Mouse (Mus musculus) kidney, embryonic 14.5 days (tissue): ENCODE measurements around the gene Cntnap1. TPM values are rescaled to one million over a fixed set of nuclear protein-coding genes. Genes with fewer than 3 reads are reported as not detected.

Experiments used
- ATAC-seq: fragments of 200-750 bp; cut with Nextera tagmentation; 2 replicates; pipeline ENCODE4 v1.8.0; 2017; ENCODE audit warnings: moderate number of reproducible peaks, mild to moderate bottlenecking, moderate TSS enrichment, moderate library complexity; ENCODE audit not compliant: low FRiP score, low TSS enrichment
- H3K27ac ChIP-seq: fragments of 300-500 bp; sonication (generic); 2 replicates; pipeline ENCODE4 v1.5.1; 2014; ENCODE audit warnings: low read depth, mild to moderate bottlenecking, low read length, moderate library complexity, mixed read lengths
- H3K27me3 ChIP-seq: fragments of 300-500 bp; sonication (generic); 2 replicates; pipeline ENCODE4 v1.6.1; 2014; ENCODE audit warnings: mild to moderate bottlenecking, low read length; ENCODE audit not compliant: control insufficient read depth, insufficient read depth
- H3K36me3 ChIP-seq: fragments of 300-500 bp; sonication (generic); 2 replicates; pipeline ENCODE4 v1.6.1; 2014; ENCODE audit warnings: low read length, mixed read lengths; ENCODE audit not compliant: control insufficient read depth, insufficient read depth
- H3K4me1 ChIP-seq: fragments of 300-500 bp; sonication (generic); 2 replicates; pipeline ENCODE4 v1.6.1; 2014; ENCODE audit warnings: low read length, mixed read lengths; ENCODE audit not compliant: control insufficient read depth, insufficient read depth
- H3K4me2 ChIP-seq: fragments of 300-500 bp; sonication (generic); replicated peaks from 2 replicates; pipeline ENCODE4 v1.6.1; 2014; ENCODE audit warnings: low read depth, mild to moderate bottlenecking, low read length
- H3K4me3 ChIP-seq: fragments of 300-500 bp; sonication (generic); 2 replicates; pipeline ENCODE4 v1.5.1; 2014; ENCODE audit warnings: mild to moderate bottlenecking, low read length
- H3K9ac ChIP-seq: fragments of 300-500 bp; sonication (generic); 2 replicates; pipeline ENCODE4 v1.6.1; 2014; ENCODE audit warnings: low read depth, mild to moderate bottlenecking, low read length, moderate library complexity
- H3K9me3 ChIP-seq: fragments of 300-500 bp; sonication (generic); 2 replicates; pipeline ENCODE4 v1.6.1; 2016; ENCODE audit warnings: low read length; ENCODE audit not compliant: control insufficient read depth
- WGBS: fragments of 180-500 bp; shearing (Covaris S2); extraction: QIAGEN DNeasy Blood & Tissue Kit; methylation state at CpG from one replicate; pipeline ENCODE4 v1.1.7; 2014; 5-methylcytosine and 5-hydroxymethylcytosine counted together
- microRNA-seq: library from miRNA; unstranded; fragments of <30 nt; microRNA quantifications from one replicate; pipeline ENCODE4, GENCODE M21; 2016
- polyA plus RNA-seq: library from polyadenylated mRNA; unstranded; fragments of >200 nt; fragmentation: Nextera tagmentation; extraction: Ambion mirVana; gene quantifications from 2 replicates; pipeline ENCODE4 v1.2.1, GENCODE M21; 2014

Gene Cntnap1
- polyA plus RNA-seq, 1 experiment from 2014 or later, result 2.1 TPM

DNA sequence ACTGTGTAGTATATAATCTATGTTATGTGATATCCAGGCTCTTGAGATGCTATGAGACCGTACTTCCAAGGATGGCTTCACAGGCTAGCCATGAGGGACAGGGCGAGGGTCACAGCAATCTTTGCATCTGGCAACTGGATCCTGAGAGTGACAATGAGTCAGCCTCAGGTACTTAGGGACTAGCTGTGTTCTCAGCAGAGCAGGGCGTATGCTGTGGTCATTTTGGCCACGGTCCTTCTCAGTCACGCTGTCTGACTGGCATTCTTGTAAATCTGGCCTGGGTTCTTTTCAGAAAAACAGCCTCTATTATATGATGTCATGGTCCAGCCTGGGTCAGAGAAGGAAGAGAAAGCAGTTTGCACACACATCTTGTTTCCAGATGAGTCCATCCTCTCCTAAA, 66.5 kb downstream of the Cntnap1 start:
- Histone ChIP-seq H3K9me3 (no peaks in the 10 kb centered on the region), H3K36me3 (no peaks in the 10 kb centered on the region), H3K4me3 (no peak overlapping the region), H3K4me2 (no peak overlapping the region), H3K27ac (no peak overlapping the region), H3K9ac (no peak overlapping the region), H3K27me3 (no peaks in the 10 kb centered on the region), H3K4me1 (peaks cover 15% of the 10 kb centered on the region)
- WGBS, result 89% methylated on average over 5 of the region's 5 CpGs
- no peak for ATAC-seq

GRCm38 (mm10) chr11:101238071-101238647, 67.8 kb downstream of the Cntnap1 start:
- Histone ChIP-seq H3K4me1 (0 out of 2 replicates have a peak, but pooled peaks cover 4% of the 10 kb centered on the region), H3K4me3 (no peak overlapping the region), H3K36me3 (no peaks in the 10 kb centered on the region), H3K27ac (peak overlapping the region; percentile 3; the same call in 1 of the 2 replicates), H3K9ac (no peak overlapping the region), H3K9me3 (no peaks in the 10 kb centered on the region), H3K27me3 (no peaks in the 10 kb centered on the region), H3K4me2 (no peak overlapping the region)
- WGBS, result 40% methylated on average over 5 of the region's 5 CpGs
- ATAC-seq, result no peak

Small RNAs within 50 kb of the gene (microRNA-seq; reads per million reads assigned to microRNA genes)
- not detected for gene Gm27626

Other genes with a start within 250 kb of the Cntnap1 start
- 25.3 and 40.0 TPM in 2 replicates for gene Stat3, start 231.0 kb upstream of the Cntnap1 start, polyA plus RNA-seq
- gene Cavin1, start 199.6 kb upstream of the Cntnap1 start, polyA plus RNA-seq, result 40.7 and 45.1 TPM in 2 replicates
- gene Atp6v0a1, start 161.1 kb upstream of the Cntnap1 start, polyA plus RNA-seq, result 29.2 and 38.8 TPM in 2 replicates
- gene Naglu, start 100.5 kb upstream of the Cntnap1 start, polyA plus RNA-seq, result 7.0 and 11.5 TPM in 2 replicates
- 0.16 TPM in 1 of 2 replicates, not detected in the other for gene Hsd17b1, start 92.1 kb upstream of the Cntnap1 start, polyA plus RNA-seq
- gene Coasy, start 88.0 kb upstream of the Cntnap1 start, polyA plus RNA-seq, result 42.0 and 44.9 TPM in 2 replicates
- gene Mlx, start 83.2 kb upstream of the Cntnap1 start, polyA plus RNA-seq, result 39.7 and 48.7 TPM in 2 replicates
- 52.0 and 61.8 TPM in 2 replicates for gene Psmc3ip, start 75.1 kb upstream of the Cntnap1 start, polyA plus RNA-seq
- 10.5 and 14.0 TPM in 2 replicates for gene Retreg3, start 50.6 kb upstream of the Cntnap1 start, polyA plus RNA-seq
- gene Tubg1, start 50.6 kb upstream of the Cntnap1 start, polyA plus RNA-seq, result 81.9 and 95.4 TPM in 2 replicates
- 3.7 and 4.5 TPM in 2 replicates for gene Tubg2, start 14.6 kb upstream of the Cntnap1 start, polyA plus RNA-seq
- gene Plekhh3, start 828 bp downstream of the Cntnap1 start, polyA plus RNA-seq, result 17.0 and 17.9 TPM in 2 replicates
- 0.24 and 0.51 TPM in 2 replicates for gene Ccr10, start 4.9 kb downstream of the Cntnap1 start, polyA plus RNA-seq
- 18.2 and 27.4 TPM in 2 replicates for gene Ezh1, start 55.9 kb downstream of the Cntnap1 start, polyA plus RNA-seq
- gene Ramp2, start 75.5 kb downstream of the Cntnap1 start, polyA plus RNA-seq, result 248 and 275 TPM in 2 replicates
- gene Vps25, start 83.2 kb downstream of the Cntnap1 start, polyA plus RNA-seq, result 154 and 160 TPM in 2 replicates
- gene Wnk4, start 90.0 kb downstream of the Cntnap1 start, polyA plus RNA-seq, result 18.9 and 28.1 TPM in 2 replicates
- gene Cntd1, start 108.5 kb downstream of the Cntnap1 start, polyA plus RNA-seq, result 1.2 and 1.7 TPM in 2 replicates
- gene Coa3, start 108.6 kb downstream of the Cntnap1 start, polyA plus RNA-seq, result 204 and 207 TPM in 2 replicates
- gene Becn1, start 131.8 kb downstream of the Cntnap1 start, polyA plus RNA-seq, result 112 and 164 TPM in 2 replicates
- gene Psme3, start 145.7 kb downstream of the Cntnap1 start, polyA plus RNA-seq, result 113 and 130 TPM in 2 replicates
- gene Aoc2, start 154.5 kb downstream of the Cntnap1 start, polyA plus RNA-seq, result 1.9 TPM in 2 replicates
- 0.23 and 0.37 TPM in 2 replicates for gene Aoc3, start 160.1 kb downstream of the Cntnap1 start, polyA plus RNA-seq
- gene G6pc, start 197.0 kb downstream of the Cntnap1 start, polyA plus RNA-seq, result 0.08 TPM in 1 of 2 replicates, not detected in the other
- 85.2 and 99.0 TPM in 2 replicates for gene Aarsd1, start 247.1 kb downstream of the Cntnap1 start, polyA plus RNA-seq